Mouse (Mus musculus) CD8-positive naive resting alpha-beta T cell, adult 2 months (primary cell): ENCODE measurements around the gene Adssl1.

Source experiments
- DNase-seq, 2 experiments: peaks; one replicate each; pipeline ENCODE4 v3.0.0; 2022; ENCODE audit warnings: low read depth in 2 of 2, low spot score in 2 of 2

Gene Adssl1

DNA sequence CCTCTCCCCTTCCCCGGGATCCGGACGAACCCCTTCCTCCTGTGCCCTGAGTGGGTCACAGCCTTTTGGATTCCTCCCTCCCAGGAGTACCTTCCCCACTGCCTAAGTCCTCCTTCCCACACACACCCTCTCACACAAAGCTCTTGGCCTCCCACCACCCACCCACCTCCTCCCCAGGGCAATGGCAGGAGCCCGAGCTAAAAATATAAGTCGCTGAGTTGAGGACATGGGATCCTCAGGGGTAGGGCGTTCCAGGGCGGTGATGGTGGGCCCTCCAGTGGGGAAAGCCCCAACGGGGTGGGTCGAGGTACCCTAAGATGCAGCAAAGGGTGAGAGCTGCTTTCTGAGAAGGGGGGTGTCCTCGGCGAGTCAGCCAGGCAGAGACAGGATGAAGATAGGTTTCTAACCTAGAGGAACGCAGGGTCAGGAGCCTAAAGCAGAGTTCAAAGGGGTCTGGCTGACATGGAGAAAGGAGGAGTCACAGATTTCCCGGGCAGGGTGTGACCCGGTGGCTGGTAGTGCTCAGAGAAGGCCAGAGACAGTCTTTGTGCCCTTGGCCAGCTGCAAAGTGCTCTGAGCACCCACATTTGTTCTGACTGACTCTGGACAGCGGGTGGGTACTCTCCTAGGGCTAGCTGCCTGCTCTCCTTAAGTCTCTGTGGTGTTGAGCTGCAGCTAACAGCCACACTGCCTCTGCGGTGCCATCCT is 663 bp downstream of the Adssl1 start:
- no peak for DNase-seq

DNA sequence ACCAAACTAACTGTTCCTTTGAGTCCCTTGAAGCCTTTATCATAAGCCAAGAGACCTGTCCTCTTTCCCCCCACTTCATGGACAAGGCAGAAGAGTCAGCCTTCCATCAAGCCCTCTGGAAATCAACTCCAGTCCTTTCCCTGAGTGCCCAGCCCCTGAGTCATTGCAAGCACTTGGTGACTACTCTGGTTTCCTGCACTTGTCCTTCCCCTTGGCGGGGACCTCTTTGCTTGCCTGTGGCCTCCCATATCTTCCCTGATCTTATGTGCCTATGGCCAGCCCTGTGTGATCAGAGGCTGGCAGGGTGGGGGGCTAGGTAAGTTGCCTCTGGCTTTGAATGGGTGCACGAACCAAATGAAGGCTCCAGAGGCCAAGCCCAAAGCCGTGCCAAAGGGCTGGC is 2.1 kb downstream of the Adssl1 start:
- DNase-seq, result no peak

DNA sequence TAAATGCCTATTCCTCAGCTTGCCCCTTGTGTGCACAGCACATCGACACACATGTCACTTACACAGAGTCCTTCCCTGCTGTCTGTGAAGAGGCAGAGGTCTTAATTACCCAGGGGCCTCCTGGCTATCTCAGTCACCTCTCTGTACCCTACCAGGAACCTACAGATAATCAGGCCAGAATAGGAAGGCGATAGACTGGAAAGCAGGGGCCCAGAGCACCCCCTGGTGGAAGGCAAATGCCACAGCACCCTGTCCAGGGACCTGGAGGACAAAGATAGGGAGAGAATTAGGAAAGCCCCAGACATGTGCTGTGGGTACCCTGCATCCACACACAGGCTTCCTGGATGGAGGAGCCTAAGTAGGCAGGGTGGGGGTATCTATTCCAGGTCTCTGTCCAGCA is 3.9 kb downstream of the Adssl1 start:
- peak; percentile 48 to 66 for DNase-seq

DNA sequence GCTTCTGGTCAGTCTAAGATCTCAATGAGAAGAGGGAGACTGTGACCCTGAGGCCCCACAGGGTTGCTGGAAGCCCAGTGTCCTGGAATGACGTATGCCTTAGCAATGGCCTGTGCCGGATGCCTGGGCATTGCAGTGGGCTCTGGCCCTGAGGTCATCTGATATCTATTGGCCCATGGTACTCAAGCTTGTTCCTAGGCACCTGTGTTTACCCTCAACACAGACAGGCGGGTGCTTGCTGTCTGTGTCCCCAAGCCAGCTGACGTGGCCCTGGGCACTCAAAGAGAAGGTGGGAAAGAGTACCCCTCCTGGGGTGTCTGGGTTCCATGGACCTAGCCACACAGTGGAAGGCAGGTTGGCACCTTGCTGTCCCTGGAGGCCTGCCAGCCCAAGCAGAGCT is 5.9 kb downstream of the Adssl1 start:
- DNase-seq, result no peak

DNA sequence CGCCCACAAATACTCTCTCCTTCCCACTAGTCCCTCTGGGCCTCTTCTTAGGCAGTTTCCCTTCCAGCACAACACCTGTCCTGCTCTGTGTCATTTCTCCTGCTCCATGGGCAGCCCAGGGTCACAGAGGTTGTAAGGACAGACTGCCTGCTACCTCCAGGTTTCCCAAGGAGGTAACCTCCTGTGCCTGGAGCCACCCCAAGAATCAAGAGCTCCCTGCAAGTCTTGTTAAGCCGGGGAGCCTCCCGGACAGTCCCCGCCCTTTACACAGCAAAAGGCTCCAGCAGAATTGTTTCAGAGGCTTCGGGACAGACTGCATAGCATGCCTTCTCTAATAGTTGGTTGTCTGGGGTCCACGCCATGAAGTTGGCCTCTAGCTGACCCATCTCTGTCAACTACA is 6.6 kb downstream of the Adssl1 start:
- DNase-seq, result no peak

DNA sequence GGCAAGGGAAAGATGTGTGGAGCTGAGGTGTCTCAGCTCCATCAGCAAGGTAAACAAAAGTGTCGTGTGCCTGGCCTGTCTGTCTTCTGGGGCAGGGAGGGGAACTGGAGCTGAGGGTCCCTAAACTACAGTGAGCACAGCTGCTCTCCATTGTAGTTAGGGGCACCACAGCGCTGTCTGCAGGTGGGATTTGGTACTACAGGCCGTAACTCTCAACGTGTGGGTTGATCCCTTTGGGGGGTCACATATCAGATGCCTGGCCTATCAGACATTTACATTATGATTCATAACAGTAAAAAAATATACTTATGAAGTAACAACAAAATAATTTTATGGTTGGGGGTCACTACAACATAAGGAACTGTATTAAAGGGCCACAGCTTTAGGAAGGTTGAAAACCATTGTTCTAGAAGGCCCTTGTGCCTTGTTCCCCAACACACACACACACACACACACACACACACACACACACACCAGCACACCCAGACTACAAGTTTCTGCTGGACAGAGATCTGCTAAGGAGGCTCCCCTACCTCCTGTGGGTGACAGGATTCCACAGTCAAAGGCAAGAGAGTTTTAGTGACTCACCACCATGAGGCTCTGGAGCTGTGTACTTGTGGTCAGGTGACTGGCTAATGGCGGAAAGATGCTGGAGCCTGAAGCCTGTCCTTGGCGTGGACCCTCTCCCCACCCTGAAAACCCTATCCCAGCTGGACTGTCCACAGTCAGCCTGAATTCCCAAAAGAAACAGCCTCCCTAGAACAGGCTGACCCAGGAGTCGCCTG is 7.4 kb downstream of the Adssl1 start:
- no peak for DNase-seq

DNA sequence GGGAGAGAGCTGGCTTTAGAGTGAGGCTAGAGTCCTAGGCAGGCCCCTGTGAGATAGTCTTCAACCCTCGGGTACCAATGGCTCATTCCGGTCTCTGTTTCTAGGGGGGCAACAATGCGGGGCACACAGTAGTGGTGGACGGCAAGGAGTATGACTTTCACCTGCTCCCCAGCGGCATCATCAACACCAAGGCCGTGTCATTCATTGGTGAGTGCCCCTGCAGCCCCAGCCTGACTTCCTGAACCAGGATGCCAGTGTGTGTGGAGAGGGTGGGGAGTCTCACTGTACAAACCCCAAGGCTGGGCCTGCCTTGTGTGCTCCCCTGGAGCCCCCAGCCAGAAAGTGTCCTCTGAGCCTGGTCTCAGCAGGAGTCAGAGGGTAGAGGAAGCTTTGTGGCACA is 8.4 kb downstream of the Adssl1 start:
- DNase-seq, result no peak

DNA sequence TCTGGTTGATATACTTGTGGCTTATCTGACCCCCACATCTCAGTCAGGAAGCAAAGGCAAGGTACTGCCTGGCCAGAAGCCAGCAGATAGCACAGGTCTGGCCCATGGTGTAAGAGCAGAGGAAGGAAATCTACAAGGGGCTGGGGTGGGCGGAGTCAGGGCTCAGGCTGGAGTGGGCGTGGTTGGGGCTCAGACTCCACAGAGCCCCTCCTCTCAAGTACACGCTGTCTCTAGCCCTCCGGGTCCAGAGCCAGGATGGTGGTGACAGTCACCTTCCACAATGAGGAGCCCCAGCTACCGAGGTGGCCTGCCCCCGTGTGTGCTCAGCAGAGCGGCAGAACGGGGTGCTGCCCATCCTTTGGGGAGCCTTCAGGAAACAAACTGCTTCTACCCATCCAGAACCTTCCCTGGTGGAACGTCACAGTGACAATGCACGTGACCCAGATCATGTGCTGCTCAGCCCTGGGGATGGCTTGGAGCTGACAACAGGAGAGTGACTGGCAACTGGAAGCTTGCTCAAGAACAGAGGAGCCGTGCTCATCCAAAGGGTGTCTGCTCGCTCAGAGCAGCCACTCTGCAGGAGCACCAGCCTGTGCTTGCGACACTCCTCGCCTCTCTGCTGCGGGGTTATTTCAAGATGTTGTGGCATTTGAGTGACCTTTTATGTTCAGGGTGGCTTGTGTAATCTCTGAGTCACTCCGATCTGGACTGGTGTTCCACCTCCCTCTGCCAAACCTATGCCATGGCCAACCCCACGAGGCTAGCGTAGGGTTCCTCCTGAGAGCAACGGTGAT is 9.3 kb downstream of the Adssl1 start:
- DNase-seq, result no peak

DNA sequence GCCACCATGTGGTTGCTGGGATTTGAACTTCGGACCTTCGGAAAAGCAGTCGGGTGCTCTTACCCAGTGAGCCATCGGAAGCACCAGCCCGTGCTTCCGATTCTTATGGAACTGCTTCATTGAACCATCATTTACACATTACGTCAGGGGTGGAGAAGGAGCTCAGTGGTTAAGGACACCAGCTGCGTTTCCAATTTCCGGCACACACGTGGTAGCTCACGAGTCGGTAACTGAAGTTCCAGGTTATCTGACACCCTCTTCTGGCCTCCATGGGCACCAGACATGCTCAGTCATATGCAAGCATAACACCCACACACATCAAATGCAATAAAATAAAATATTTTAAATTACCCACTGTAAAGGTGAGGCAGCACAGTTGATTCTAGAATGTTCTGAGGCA is 10.2 kb downstream of the Adssl1 start:
- no peak for DNase-seq

DNA sequence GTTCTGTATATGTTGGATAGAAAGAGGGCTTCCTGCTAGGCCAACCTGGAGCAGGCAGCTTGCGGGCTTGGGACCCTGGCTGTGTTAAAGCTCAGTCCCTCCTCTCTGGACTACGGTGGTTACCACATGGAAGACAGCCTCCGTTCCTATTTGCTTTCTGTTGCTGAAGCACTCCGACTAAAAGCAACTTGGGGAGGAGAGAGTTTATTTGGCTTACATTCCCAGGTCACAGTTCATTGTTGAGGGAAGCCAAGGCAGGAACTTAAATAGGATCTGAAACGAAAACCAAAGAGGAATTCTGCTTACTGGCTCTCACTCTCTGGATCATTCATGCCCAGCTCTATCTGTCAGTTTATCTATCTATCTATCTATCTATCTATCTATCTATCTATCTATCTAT is 11.0 kb downstream of the Adssl1 start:
- no peak for DNase-seq

DNA sequence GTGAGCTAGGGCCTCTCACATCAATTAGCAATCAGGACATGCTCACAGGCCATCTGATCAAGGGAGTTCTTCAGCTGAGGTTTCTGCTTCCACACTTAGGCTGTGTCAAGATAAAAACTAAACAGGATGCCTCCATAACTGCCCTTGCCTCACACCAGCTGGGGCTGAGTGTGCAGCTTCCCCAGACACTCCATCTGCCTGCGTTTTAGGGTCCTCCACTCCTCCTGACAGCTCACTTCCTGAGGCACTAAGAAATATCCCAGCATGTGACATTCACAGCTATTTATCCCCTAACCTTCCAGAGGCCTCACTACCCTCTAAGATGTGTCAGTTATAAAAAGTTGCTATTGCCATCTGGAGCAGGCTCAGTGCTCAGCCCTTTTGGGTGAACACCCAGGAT is 11.6 kb downstream of the Adssl1 start:
- DNase-seq, result no peak

DNA sequence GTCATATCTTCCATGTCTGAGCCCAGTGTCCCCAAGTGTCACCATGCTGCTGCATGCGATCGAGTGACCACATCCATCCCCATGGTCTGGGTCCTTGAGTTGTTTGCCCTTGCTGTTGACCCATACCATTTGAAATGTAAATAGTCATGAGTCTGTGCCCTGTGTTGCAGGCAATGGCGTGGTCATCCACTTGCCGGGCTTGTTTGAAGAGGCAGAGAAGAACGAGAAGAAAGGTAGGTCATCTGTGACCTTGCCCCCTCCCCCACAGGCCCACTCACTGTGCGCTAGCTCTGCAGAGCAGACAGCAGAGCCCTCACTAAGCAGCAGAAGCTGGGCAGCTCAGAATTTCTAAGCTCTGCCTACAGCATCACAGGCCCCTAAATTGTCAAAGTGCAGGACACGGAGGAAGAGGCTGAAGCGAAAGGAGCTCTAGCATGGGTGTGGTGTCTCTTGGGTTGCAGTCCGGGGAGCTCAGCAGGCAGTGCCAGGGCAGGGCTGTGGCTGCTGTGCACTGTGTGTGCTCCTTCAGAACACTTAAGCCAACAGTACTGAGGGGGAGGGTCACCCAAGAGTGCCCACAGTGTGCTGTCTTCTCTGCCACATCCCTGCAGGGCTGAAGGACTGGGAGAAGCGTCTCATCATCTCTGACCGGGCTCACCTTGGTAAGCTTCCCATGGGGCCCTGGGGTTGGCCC is 12.4 kb downstream of the Adssl1 start:
- no peak for DNase-seq

DNA sequence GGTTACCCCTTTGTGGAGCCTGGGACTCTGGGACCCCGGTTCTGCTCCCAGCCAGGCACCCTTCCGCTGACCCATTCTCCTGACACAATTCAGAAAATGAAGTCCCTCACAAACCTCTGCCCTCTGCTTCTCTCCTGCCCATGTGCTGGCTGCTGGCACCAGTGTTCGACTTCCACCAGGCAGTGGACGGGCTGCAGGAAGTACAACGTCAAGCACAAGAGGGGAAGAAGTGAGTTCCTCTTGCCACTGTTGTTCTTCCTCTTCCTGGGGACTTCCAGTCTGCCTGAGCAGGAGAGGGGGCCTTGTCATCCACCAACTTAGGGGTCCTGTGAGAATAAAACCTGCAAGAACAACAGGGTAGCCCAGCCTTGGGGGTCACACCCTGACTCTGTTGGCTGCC is 13.1 kb downstream of the Adssl1 start:
- DNase-seq, result no peak

DNA sequence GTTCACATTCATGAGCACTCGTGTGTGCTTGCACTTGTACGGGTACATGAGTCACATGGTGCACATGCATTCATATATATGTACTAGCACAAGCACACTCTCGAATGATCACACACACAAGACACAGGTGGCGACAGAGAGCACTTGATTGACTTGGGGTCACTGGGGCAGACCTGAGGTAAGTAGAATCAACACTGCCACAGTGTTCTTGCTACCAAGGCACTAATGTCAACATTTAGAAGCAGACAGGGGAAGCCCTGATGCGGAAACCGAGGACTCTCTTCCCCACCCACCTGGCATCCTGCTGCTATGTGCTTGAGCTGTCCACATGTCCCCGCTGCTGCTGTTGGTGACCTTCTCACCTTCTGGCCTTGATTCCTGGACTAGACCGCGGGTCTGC is 13.8 kb downstream of the Adssl1 start:
- DNase-seq, result no peak

DNA sequence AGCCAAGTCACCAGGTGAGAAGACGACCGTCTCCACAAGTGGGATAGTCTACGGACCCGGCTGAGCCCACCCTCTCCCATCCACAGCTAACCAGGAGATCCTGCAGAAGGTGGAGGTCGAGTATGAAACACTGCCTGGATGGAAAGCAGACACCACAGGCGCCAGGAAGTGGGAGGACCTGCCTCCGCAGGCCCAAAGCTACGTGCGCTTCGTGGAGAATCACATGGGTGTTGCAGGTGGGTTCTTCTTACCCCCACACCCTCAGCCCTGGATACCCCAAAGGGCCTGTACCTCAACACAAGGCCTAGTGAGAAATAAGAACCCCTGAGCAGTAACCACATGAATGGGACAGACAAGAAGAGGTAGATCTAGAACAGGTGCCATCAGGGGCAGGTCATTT is 19.7 kb downstream of the Adssl1 start:
- DNase-seq, result no peak

DNA sequence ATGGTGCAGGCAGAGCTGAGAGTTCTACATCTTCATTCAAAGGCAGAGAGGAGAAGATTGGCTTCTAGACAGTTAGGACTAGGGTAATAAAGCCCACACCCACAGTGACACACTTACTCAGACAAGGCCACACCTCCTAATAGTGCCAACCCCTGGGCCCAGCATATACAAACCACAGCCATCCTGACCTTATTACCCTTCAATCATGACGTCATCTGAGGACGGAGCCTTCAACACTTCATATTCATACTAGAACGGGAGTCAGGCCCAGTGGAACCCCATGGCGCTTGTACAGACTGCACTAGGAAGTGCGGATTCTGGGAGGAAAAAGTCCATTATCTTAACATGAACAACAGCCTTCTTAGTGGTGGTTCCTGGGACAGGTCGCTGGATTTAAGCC is 23.3 kb downstream of the Adssl1 start:
- DNase-seq, result no peak

DNA sequence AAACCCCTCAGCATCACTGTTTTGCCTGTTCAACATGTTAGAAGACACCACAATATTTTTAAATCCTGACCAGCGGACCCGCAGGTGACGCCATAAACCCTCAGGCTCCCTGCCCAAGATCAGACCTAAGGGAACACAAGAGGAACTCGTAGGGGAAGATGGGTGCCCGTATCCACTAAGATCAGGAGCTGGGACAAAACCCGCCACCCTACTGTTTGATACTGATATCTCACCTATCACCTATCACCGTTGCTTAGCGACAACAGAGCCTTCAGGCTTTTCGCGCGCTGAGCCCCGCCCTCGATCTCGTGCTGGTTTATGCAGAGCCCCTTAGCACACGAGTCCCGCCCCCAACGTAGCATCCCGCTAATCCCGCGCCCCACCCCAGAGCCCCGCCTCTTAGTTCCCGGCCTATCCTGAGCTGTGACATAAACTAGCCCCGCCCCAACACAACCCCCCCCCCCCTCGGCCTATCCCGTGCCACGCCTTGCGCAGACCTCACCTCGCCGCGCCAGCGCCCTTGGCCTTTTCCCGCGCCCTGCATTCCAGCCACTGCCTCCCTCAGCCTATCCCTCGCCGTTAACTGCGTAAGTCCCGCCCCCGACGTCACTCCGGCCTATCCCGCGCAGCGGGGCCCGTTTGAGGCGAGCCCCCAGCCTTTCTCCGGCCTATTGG is 24.5 kb downstream of the Adssl1 start, which contains the start of gene Siva1:
Gene Siva1 (plus strand): TSS at position 500 of the 675 bp plus-strand sequence.
- peak; percentile 92 for DNase-seq

DNA sequence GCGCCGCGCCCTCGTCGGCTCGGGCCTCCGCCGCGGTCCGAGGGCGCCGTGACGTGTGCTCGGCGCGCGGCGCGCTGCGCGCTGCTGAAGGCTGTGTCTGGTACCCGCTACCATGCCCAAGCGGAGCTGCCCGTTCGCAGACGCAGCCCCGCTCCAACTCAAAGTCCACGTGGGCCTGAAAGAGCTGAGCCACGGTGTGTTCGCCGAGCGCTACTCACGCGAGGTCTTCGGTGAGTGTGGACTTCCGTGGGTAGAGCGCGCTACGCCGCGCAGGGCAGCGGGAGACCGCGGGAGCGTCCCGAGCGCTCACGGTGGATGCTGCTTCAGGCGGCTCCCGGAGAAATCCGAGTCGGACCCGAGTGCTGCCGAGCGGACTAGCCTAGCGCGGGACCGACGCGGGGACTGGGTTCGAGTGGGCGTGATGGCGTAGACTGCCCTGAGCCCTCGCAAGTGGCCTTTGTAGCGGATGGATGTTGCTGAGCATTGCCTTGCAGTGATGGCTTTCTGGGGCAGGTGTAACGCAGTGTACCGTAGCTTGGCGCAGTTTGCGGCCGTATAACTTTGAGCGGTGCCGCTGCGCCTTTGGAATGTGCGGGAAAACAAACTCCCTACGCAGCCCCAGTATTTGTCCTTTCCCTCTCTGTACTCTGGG is 25.1 kb downstream of the Adssl1 start:
- DNase-seq, result no peak

DNA sequence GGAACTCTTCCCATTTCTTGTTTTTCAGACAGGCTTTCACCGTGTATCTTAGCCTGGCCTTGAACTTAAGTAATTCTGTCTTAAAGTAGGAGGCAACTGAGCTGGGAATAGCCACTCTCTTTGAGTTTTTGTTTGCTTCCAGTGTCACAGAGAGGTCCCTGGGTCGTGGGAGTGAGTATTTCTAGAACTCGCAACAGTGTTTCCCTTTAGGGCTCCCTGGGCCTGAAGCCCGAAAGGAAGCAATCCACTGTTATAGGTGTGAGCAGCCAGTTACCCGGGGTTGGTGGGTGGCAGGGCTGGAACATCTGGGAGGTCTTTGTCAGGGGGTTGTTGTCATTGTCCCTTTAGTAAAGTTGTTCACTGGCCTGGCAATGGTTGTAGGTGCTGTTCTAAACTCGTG is 26.3 kb downstream of the Adssl1 start:
- DNase-seq, result no peak

DNA sequence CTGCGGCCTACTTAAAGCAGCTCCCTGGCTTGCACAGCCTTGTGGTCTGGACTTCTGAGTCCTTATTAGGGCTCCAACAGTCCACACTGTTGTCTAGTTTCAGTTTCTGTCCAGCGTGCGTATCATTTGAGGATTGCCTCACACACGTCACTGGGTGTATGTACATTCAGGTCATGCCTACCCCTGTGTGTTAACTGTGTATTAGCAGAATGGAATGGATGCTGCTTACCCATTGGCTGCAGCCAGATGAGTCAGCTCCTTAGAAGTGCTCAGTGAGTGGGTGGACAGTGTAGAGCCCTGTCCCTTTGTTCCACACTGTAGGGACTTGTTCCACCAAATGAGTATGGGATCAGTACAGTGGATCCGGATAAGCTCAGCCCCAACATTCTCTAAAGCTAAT is 28.2 kb downstream of the Adssl1 start:
- no peak for DNase-seq
